Mouse (Mus musculus) liver, embryonic 12.5 days (tissue): ENCODE results near the gene Myl4. TPM values are rescaled to one million over a fixed set of nuclear protein-coding genes. Genes with fewer than 3 reads are reported as not detected.
A peak's percentile ranks its signal among the peaks of the same experiment; 100 is the strongest.
"Not testable (repeated sequence)": the region's sequence is repeated elsewhere in the genome, so short reads cannot be mapped to it uniquely, and the experiment has no call there.

Experiments used
- ATAC-seq: fragments of 200-750 bp; cut with Nextera tagmentation; 2 replicates; pipeline ENCODE4 v1.8.0; 2017; ENCODE audit warnings: moderate number of reproducible peaks, mild to moderate bottlenecking, moderate library complexity
- H3K27ac ChIP-seq: fragments of 300-500 bp; sonication (generic); 2 replicates; pipeline ENCODE4 v1.5.1; 2016; ENCODE audit warnings: mild to moderate bottlenecking
- H3K27me3 ChIP-seq: fragments of 300-500 bp; sonication (generic); replicated peaks from 2 replicates; pipeline ENCODE4 v1.6.1; 2016; ENCODE audit warnings: mild to moderate bottlenecking, moderate library complexity
- H3K36me3 ChIP-seq: fragments of 300-500 bp; sonication (generic); 2 replicates; pipeline ENCODE4 v1.6.1; 2016; ENCODE audit warnings: mild to moderate bottlenecking, moderate library complexity
- H3K4me1 ChIP-seq: fragments of 300-500 bp; sonication (generic); 2 replicates; pipeline ENCODE4 v1.6.1; 2016
- H3K4me2 ChIP-seq: fragments of 300-500 bp; sonication (generic); 2 replicates; pipeline ENCODE4 v1.6.1; 2016; ENCODE audit warnings: mild to moderate bottlenecking, moderate library complexity
- H3K4me3 ChIP-seq: fragments of 300-500 bp; sonication (generic); 2 replicates; pipeline ENCODE4 v1.5.1; 2016; ENCODE audit warnings: mild to moderate bottlenecking, moderate library complexity
- H3K9ac ChIP-seq: fragments of 300-500 bp; sonication (generic); 2 replicates; pipeline ENCODE4 v1.6.1; 2016; ENCODE audit warnings: mild to moderate bottlenecking, moderate library complexity
- H3K9me3 ChIP-seq: fragments of 300-500 bp; sonication (generic); replicated peaks from 2 replicates; pipeline ENCODE4 v1.6.1; 2016; ENCODE audit warnings: mild to moderate bottlenecking, moderate library complexity
- WGBS: fragments of 180-500 bp; shearing (Covaris S2); methylation state at CpG from one replicate; pipeline ENCODE4 v1.1.7; 2016; ENCODE audit not compliant: insufficient replicate concordance; 5-methylcytosine and 5-hydroxymethylcytosine counted together
- polyA plus RNA-seq: library from polyadenylated mRNA; unstranded; fragments of >200 nt; fragmentation: Nextera tagmentation; extraction: Ambion mirVana; gene quantifications from 2 replicates; pipeline ENCODE4 v1.2.1, GENCODE M21; 2016

Gene Myl4
- polyA plus RNA-seq = 1.5 and 3.5 TPM in 2 replicates

GRCm38 (mm10) chr11:104550406-104550974 lies at the start of gene Myl4, which contains the start of gene Cdc27:
Myl4 (plus strand) TSS chr11:104550663.
Cdc27 (minus strand) TSS chr11:104550620.
- peak within 1 kb of the TSS; percentile 99 for H3K9ac ChIP-seq
- H3K4me3 ChIP-seq = peak within 1 kb of the TSS; percentile 93
- H3K27me3 ChIP-seq = no peaks in the 10 kb centered on the region; the same call in 1 of the 2 replicates
- peak; percentile 90 for ATAC-seq
- peaks cover 12% of the 10 kb centered on the region for H3K36me3 ChIP-seq
- peaks cover 40% of the 10 kb centered on the region for H3K4me1 ChIP-seq
- peak within 1 kb of the TSS; percentile 90 for H3K27ac ChIP-seq
- H3K9me3 ChIP-seq = no peaks in the 10 kb centered on the region
- under 1% methylated on average over 35 of the region's 35 CpGs for WGBS
- peak within 1 kb of the TSS; percentile 72 for H3K4me2 ChIP-seq

GRCm38 (mm10) chr11:104508455-104508854 lies 42.0 kb upstream of the Myl4 start:
- Histone ChIP-seq H3K9me3 (no peaks in the 10 kb centered on the region), H3K27ac (no peak overlapping the region), H3K4me3 (no peak overlapping the region), H3K9ac (no peak overlapping the region), H3K27me3 (no peaks in the 10 kb centered on the region), H3K36me3 (peaks cover 91% of the 10 kb centered on the region), H3K4me2 (no peak overlapping the region), H3K4me1 (no peaks in the 10 kb centered on the region)
- 88% methylated on average over 4 of the region's 4 CpGs for WGBS
- ATAC-seq = no peak

DNA sequence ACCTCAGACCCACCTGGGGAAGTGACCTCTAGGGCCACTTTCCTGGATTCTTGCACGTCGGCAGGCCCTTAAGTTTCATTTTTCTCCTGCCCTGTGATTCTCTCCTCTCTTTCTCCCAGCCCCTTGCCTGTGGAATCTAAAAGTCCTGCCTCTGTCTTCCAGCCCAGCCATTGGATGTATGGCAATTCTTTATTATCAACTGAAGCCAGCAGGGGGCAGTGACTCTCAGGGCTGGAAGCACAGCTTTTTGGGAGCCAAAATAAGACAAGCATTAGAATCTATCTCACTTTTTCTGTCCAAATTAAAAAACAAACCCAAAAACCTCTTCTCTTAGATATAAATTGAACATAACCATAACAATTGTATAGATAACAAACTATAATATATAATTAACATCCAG lies 39.9 kb upstream of the Myl4 start:
- 94% methylated on average over 2 of the region's 2 CpGs for WGBS
- no peak overlapping the region for H3K27ac ChIP-seq
- no peak overlapping the region for H3K4me2 ChIP-seq
- ATAC-seq = no peak
- H3K4me1 ChIP-seq = no peaks in the 10 kb centered on the region
- H3K36me3 ChIP-seq = peaks cover 95% of the 10 kb centered on the region
- H3K4me3 ChIP-seq = no peak overlapping the region
- no peaks in the 10 kb centered on the region for H3K9me3 ChIP-seq
- H3K27me3 ChIP-seq = no peaks in the 10 kb centered on the region
- no peak overlapping the region for H3K9ac ChIP-seq

DNA sequence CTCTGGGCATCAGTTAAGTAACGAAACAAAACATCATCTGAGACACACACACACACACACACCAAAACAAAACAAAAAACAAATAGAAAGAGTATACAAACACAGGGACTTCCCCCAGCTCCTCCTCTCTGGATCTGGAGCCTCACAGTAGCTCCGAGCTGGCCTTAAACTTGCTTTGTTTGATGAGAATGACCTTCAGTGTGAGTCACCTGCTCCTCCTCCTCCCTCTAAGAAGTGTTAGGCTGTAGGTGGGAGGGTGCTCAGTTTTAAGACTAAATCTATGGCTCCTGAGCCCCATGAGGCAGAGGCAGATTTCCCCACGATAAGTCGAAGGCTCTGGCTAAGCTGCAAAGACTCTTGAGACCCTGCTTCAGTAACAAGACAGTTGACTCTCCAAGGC lies 38.0 kb upstream of the Myl4 start:
- ATAC-seq = no peak
- Histone ChIP-seq H3K27me3 (no peaks in the 10 kb centered on the region), H3K9me3 (no peaks in the 10 kb centered on the region), H3K4me3 (no peak overlapping the region), H3K36me3 (peaks cover 95% of the 10 kb centered on the region), H3K27ac (no peak overlapping the region), H3K4me1 (no peaks in the 10 kb centered on the region), H3K4me2 (no peak overlapping the region), H3K9ac (no peak overlapping the region)
- WGBS = 79% methylated on average over 4 of the region's 4 CpGs

DNA sequence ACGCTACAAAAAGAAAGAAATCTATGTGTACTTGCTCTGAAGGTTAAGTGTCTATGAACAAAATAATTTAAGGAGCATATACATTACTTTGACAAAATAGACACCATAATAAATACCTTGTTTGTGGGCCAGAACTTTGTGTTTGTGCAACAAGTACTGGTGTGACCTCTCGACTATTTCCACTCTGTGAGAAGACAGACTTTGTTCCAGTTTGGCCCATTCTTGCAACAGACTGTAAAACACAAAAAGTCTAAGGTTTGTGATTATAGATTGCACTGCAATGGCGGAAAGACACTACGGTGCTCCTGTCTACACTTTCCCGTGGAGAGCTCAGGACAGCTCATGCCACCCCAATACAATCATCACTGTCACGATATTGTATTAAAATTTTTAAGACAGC lies 24.5 kb upstream of the Myl4 start:
- Histone ChIP-seq H3K27ac (no peak overlapping the region), H3K27me3 (no peaks in the 10 kb centered on the region), H3K9ac (no peak overlapping the region), H3K36me3 (peaks cover 90% of the 10 kb centered on the region), H3K4me3 (no peak overlapping the region), H3K9me3 (no peaks in the 10 kb centered on the region), H3K4me1 (no peaks in the 10 kb centered on the region), H3K4me2 (no peak overlapping the region)
- 90% methylated on average over 6 of the region's 6 CpGs for WGBS
- no peak for ATAC-seq

GRCm38 (mm10) chr11:104536843-104537242 lies 13.6 kb upstream of the Myl4 start:
- H3K36me3 ChIP-seq = peaks cover 56% of the 10 kb centered on the region
- no peak overlapping the region for H3K27ac ChIP-seq
- no peak overlapping the region for H3K4me2 ChIP-seq
- 26% methylated on average over 2 of the region's 2 CpGs for WGBS
- no peaks in the 10 kb centered on the region for H3K9me3 ChIP-seq
- no peaks in the 10 kb centered on the region for H3K27me3 ChIP-seq
- no peak overlapping the region for H3K4me3 ChIP-seq
- peaks cover 48% of the 10 kb centered on the region for H3K4me1 ChIP-seq
- peak; percentile 81 for ATAC-seq
- H3K9ac ChIP-seq = no peak overlapping the region

DNA sequence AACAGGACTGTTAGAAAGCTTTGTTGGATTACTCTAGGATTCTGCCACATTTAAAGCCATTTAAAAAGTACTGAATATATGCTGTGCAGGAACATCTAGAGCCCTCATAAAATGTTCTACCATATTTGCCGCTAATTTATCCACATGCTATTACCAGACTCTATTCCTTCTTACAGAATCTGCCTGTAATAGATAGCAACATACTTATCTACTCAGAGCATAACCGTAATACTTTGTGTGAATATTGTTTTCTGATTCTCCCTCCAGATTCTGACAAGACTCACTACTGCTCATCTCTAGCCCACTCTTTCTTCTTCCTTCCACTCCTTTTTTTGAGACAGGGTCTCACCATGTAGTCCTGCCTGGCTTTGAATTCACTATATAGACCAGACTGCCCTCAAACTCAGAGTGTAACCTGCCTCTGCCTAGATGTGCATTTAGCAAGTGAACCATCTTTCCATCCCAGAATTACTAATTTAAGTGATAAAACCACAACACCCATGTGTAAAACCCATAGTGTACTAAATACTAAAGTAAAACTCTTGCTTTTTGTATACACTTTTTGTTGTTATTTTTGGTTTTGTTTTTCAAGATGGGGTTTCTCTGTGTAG lies 12.4 kb upstream of the Myl4 start:
- peaks cover 58% of the 10 kb centered on the region for H3K4me1 ChIP-seq
- H3K27me3 ChIP-seq = no peaks in the 10 kb centered on the region
- peaks cover 44% of the 10 kb centered on the region for H3K36me3 ChIP-seq
- H3K9me3 ChIP-seq = no peaks in the 10 kb centered on the region
- H3K27ac ChIP-seq = peak overlapping the region; percentile 45; the same call in 1 of the 2 replicates
- H3K9ac ChIP-seq = peak overlapping the region; percentile 22; the same call in 1 of the 2 replicates
- WGBS = 34% methylated on average over 2 of the region's 2 CpGs
- ATAC-seq = peak; percentile 73
- H3K4me3 ChIP-seq = 0 out of 2 replicates have a peak overlapping the region, but pooled peaks have one; percentile 13
- H3K4me2 ChIP-seq = peak overlapping the region; percentile 49

DNA sequence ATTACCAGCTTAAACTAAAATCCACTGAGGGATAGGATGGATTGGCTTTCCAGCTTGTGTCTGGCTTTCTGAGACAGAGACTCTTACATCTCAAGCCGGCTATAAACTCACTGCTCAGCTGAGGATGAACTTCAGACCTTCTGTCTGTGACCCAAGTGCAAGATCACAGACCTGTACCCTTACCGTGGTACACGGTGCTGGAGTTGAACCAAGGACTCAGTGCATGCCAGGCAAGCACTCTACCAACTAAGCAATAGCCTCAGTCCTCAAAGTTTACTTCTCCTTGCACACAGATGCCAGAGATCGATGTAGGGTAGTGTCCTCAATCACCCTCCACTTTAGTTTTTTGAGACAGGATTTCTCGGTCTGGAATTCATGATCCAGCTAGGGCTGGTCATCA lies 10.7 kb upstream of the Myl4 start:
- WGBS = 85% methylated on average over 5 of the region's 5 CpGs
- H3K9ac ChIP-seq = no peak overlapping the region
- no peak overlapping the region for H3K4me2 ChIP-seq
- H3K27ac ChIP-seq = no peak overlapping the region
- peaks cover 30% of the 10 kb centered on the region for H3K36me3 ChIP-seq
- H3K4me1 ChIP-seq = peaks cover 71% of the 10 kb centered on the region
- no peaks in the 10 kb centered on the region for H3K27me3 ChIP-seq
- no peak for ATAC-seq
- H3K9me3 ChIP-seq = no peaks in the 10 kb centered on the region
- no peak overlapping the region for H3K4me3 ChIP-seq

- not testable (repeated sequence) for H3K9ac ChIP-seq, H3K27me3 ChIP-seq, H3K9me3 ChIP-seq, H3K4me3 ChIP-seq
- Histone ChIP-seq H3K36me3 (peaks cover 37% of the 10 kb centered on the region), H3K27ac (peak overlapping the region; percentile 66), H3K4me2 (peak overlapping the region; percentile 45), H3K4me1 (peaks cover 86% of the 10 kb centered on the region)
- 32% methylated on average over 2 of the region's 2 CpGs for WGBS
- peak; percentile 67 for ATAC-seq
Measured at GRCm38 (mm10) chr11:104543337-104543736, 7.1 kb upstream of the Myl4 start.

DNA sequence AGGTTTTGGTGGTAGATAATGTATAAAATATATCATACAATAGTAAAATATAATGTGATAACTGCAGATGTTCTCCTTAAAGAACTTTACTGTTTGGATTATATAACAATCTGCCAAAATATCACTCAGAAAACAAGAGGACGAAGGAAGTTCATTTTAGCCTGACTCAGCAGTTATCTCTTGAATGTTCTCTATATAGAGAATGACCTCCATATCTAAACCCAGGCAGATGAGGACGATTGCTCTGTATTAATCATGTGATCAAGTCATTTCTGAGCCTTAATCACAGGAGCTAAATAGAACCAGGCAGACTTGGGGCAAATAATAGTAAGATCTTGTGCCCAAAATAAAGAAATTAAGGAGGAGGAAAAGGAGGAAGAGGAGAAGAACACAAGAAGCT lies 6.0 kb upstream of the Myl4 start:
- Histone ChIP-seq H3K27me3 (no peaks in the 10 kb centered on the region), H3K9ac (no peak overlapping the region), H3K4me3 (no peak overlapping the region), H3K9me3 (no peaks in the 10 kb centered on the region), H3K27ac (peak overlapping the region; percentile 70), H3K4me2 (peak overlapping the region; percentile 22), H3K36me3 (peaks cover 37% of the 10 kb centered on the region), H3K4me1 (peaks cover 86% of the 10 kb centered on the region)
- 38% methylated on average over 2 of the region's 2 CpGs for WGBS
- ATAC-seq = no peak

GRCm38 (mm10) chr11:104547502-104547901 lies 3.0 kb upstream of the Myl4 start:
- 62% methylated on average over 3 of the region's 3 CpGs for WGBS
- Histone ChIP-seq H3K9me3 (no peaks in the 10 kb centered on the region), H3K4me3 (no peak overlapping the region), H3K4me1 (peaks cover 65% of the 10 kb centered on the region), H3K27ac (no peak overlapping the region), H3K4me2 (peak overlapping the region; percentile 72), H3K36me3 (peaks cover 23% of the 10 kb centered on the region), H3K9ac (peak overlapping the region; percentile 19; the same call in 1 of the 2 replicates), H3K27me3 (no peaks in the 10 kb centered on the region; the same call in 1 of the 2 replicates)
- ATAC-seq = no peak
